Mouse (Mus musculus) liver, embryonic 13.5 days (tissue): ENCODE measurements around the gene Wnk4. TPM values are rescaled to one million over a fixed set of nuclear protein-coding genes. Genes with fewer than 3 reads are reported as not detected.

ENCODE experiments used
- ATAC-seq: fragments of 200-750 bp; cut with Nextera tagmentation; 2 replicates; pipeline ENCODE4 v1.8.0; 2017; ENCODE audit warnings: low read depth, mild to moderate bottlenecking, moderate number of reproducible peaks, moderate library complexity
- DNase-seq: peaks from one replicate; pipeline ENCODE4 v3.0.0; 2022
- H3K27ac ChIP-seq: fragments of 300-500 bp; sonication (generic); 2 replicates; pipeline ENCODE4 v1.5.1; 2015; ENCODE audit warnings: moderate library complexity, mild to moderate bottlenecking, inconsistent platforms
- H3K27me3 ChIP-seq: fragments of 300-500 bp; sonication (generic); 2 replicates; pipeline ENCODE4 v1.6.1; 2015; ENCODE audit warnings: mild to moderate bottlenecking, inconsistent platforms
- H3K36me3 ChIP-seq: fragments of 300-500 bp; sonication (generic); 2 replicates; pipeline ENCODE4 v1.6.1; 2015; ENCODE audit warnings: mild to moderate bottlenecking, inconsistent platforms
- H3K4me1 ChIP-seq: fragments of 300-500 bp; sonication (generic); replicated peaks from 2 replicates; pipeline ENCODE4 v1.6.1; 2015; ENCODE audit warnings: inconsistent platforms
- H3K4me2 ChIP-seq: fragments of 300-500 bp; sonication (generic); 2 replicates; pipeline ENCODE4 v1.6.1; 2015; ENCODE audit warnings: inconsistent platforms, mild to moderate bottlenecking, moderate library complexity
- H3K4me3 ChIP-seq: fragments of 300-500 bp; sonication (generic); replicated peaks from 2 replicates; pipeline ENCODE4 v1.5.1; 2015; ENCODE audit warnings: mild to moderate bottlenecking, inconsistent platforms
- H3K9ac ChIP-seq: fragments of 300-500 bp; sonication (generic); 2 replicates; pipeline ENCODE4 v1.6.1; 2015; ENCODE audit warnings: mild to moderate bottlenecking, inconsistent platforms
- H3K9me3 ChIP-seq: fragments of 300-500 bp; sonication (generic); replicated peaks from 2 replicates; pipeline ENCODE4 v1.6.1; 2016; ENCODE audit warnings: inconsistent platforms
- WGBS: fragments of 180-500 bp; shearing (Covaris S2); methylation state at CpG from one replicate; pipeline ENCODE4 v1.1.7; 2015; ENCODE audit not compliant: insufficient replicate concordance; 5-methylcytosine and 5-hydroxymethylcytosine counted together
- polyA plus RNA-seq: library from polyadenylated mRNA; unstranded; fragments of >200 nt; fragmentation: Nextera tagmentation; extraction: Ambion mirVana; gene quantifications from 2 replicates; pipeline ENCODE4 v1.2.1, GENCODE M21; 2015

The Wnk4 gene
- polyA plus RNA-seq, 1 experiment from 2014 or later, result 5.5 TPM

DNA sequence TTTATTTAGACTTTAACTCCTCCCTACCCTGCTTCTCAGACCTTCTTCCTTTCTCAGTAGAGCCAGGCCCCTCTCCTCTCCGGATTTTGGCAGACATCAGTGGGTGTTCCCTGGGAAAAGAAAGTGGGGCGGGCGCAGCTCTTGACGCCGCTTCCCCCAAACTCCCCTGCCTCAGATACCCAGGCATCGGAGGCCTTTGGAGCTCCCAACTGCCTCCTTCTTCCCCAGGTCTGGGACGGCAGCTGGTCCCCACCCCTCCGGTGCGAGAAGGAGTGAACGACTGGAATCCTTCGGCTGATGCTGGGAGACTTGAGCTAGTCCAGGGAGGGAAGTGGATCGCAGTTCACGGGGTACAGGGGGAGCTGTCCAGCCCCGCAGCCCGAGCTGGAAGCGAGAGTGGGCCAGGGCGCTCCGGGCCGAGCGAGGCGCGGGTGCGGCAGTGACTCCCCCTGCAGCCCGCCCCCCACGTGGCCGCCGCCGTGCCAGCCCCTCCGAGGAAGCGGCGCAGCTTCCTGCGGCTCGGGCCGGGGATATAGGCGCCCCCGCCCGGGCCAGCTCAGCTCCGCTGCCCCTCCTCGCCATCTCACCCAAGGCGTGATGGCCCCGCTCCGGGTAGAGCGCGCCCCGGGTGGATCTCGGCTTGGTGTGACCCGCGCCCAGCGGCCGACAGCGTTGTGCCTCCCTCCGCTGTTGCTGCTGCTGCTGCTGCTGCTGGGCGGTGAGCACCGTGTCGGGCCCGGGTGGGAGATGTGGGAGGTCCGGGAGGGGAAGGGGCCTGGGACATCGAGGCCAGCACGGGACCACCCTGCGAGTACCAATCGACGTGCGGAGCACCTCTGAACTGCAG lies 14.3 kb upstream of the Wnk4 start, which contains the start of gene Ramp2:
Gene Ramp2 (plus strand): TSS at position 174 of the 847 bp plus-strand sequence.
- H3K9me3 ChIP-seq, result no peaks in the 10 kb centered on the region
- H3K4me2 ChIP-seq, result peak within 1 kb of the TSS; percentile 69
- H3K27me3 ChIP-seq, result peaks cover 72% of the 10 kb centered on the region
- 2% methylated on average over 59 of the region's 63 CpGs for WGBS
- no peak for DNase-seq
- H3K4me1 ChIP-seq, result peaks cover 39% of the 10 kb centered on the region
- ATAC-seq, result no peak
- peak within 1 kb of the TSS; percentile 55 for H3K4me3 ChIP-seq
- no peak within 1 kb of the TSS; the same call in none of the 2 replicates for H3K27ac ChIP-seq
- no peaks in the 10 kb centered on the region for H3K36me3 ChIP-seq
- peak within 1 kb of the TSS; percentile 54 for H3K9ac ChIP-seq

DNA sequence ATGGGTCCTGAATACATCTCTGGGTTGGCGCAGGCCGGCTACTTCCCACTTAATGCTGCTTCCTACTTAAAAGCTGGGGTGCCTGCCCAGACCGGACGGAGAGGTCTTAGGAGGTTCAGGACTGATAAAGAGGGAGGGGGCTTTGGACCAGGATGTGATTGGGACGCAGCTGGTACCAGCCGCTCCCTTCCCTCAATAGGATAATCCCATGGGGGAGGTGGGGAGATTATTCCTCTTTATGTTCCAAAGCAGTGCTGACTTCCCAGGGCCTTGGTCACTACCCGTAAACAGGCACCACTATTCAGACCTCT lies 13.7 kb upstream of the Wnk4 start:
- H3K4me2 ChIP-seq, result peak overlapping the region; percentile 69
- no peak for ATAC-seq
- peak overlapping the region; percentile 54 for H3K9ac ChIP-seq
- peak overlapping the region; percentile 55 for H3K4me3 ChIP-seq
- H3K36me3 ChIP-seq, result no peaks in the 10 kb centered on the region
- H3K9me3 ChIP-seq, result no peaks in the 10 kb centered on the region
- 13% methylated on average over 7 of the region's 7 CpGs for WGBS
- no peak overlapping the region for H3K27ac ChIP-seq
- DNase-seq, result no peak
- peaks cover 43% of the 10 kb centered on the region for H3K4me1 ChIP-seq
- H3K27me3 ChIP-seq, result peaks cover 69% of the 10 kb centered on the region

DNA sequence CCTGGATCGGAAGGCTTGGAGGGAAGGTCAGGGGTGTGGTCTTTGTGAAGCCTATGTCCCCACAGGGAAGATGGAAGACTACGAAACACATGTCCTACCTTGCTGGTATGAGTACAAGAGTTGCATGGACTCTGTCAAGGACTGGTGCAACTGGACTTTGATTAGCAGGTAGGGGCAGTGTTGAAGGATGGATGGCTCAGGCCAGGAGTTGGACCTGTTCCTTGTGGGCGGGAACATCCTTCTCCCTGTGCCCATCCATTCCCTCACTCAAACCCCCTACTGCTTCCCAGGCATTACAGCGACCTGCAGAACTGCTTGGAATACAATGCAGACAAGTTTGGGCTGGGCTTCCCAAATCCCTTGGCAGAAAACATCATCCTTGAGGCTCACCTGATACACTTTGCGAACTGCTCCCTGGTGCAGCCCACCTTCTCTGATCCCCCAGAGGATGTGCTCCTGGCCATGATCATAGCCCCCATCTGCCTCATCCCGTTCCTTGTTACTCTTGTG lies 12.8 kb upstream of the Wnk4 start:
- Histone ChIP-seq H3K36me3 (no peaks in the 10 kb centered on the region), H3K4me3 (peak overlapping the region; percentile 55), H3K4me2 (peak overlapping the region; percentile 69), H3K27ac (no peak overlapping the region; the same call in 1 of the 2 replicates), H3K9ac (no peak overlapping the region), H3K4me1 (peaks cover 47% of the 10 kb centered on the region), H3K27me3 (peaks cover 59% of the 10 kb centered on the region), H3K9me3 (no peaks in the 10 kb centered on the region)
- WGBS, result 75% methylated on average over 6 of the region's 6 CpGs
- ATAC-seq, result no peak
- no peak for DNase-seq

DNA sequence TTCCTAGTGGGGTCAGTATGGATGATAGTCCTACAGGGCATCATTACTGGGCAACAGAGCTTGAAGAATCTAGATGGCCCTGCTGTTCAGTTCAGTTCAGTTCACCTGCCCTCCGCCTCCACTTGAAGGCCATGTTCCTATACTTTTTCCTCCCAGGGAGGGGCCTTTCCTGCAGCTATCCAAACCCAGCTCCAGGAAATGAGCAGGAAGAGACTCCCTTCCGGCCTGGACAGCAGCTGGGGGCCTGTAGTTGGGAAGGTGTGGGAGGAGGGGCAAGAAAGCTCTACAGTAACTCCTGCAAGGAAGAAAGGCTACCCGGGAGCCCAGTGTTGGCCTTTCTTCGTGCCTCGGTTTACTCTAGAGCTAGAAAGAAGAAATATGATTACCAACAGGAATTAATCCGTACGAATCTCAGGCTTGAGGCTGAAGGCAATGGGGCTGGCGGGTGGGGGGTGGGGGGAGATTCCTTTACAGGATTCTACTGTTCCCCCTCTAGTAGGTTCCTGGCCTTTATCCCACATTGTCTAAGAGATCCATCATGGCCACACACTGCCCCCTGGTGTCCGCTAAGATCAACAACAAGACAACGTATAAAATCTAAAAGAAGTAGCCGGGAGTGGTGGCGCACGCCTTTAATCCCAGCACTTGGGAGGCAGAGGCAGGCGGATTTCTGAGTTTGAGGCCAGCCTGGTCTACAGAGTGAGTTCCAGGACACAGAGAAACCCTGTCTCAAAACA lies 11.9 kb upstream of the Wnk4 start:
- H3K4me1 ChIP-seq, result peaks cover 52% of the 10 kb centered on the region
- H3K9me3 ChIP-seq, result no peaks in the 10 kb centered on the region
- no peak overlapping the region for H3K27ac ChIP-seq
- no peak overlapping the region for H3K9ac ChIP-seq
- ATAC-seq (0 out of 2 replicates have a peak, but pooled peaks have one; percentile 32), DNase-seq (peak; percentile 31)
- H3K36me3 ChIP-seq, result no peaks in the 10 kb centered on the region
- peaks cover 52% of the 10 kb centered on the region for H3K27me3 ChIP-seq
- no peak overlapping the region for H3K4me2 ChIP-seq
- 22% methylated on average over 14 of the region's 14 CpGs for WGBS
- H3K4me3 ChIP-seq, result no peak overlapping the region

DNA sequence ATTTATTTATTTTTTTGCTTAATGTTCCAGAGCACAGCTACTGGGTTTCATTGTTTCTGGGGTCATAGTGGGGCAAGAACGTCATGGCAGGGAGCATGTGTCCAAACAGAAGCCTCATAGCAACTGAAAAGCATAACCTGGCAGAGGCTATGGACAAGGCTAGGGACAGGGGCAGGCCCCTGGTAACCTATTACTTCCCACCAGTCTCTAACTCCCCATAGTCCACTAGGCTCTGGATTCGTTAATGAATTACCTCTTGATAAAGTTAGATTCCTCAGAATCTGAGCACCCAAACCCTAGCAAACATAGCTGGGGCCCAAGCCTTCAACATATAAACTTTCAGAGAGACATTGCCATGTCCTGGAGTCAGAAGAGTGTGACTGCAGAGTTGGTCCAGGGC lies 9.3 kb upstream of the Wnk4 start:
- ATAC-seq (no peak), DNase-seq (no peak)
- H3K4me1 ChIP-seq, result peaks cover 53% of the 10 kb centered on the region
- H3K36me3 ChIP-seq, result peaks cover 2% of the 10 kb centered on the region; the same call in 1 of the 2 replicates
- H3K27ac ChIP-seq, result peak overlapping the region; percentile 44
- H3K27me3 ChIP-seq, result peaks cover 26% of the 10 kb centered on the region
- no peak overlapping the region for H3K4me3 ChIP-seq
- H3K9me3 ChIP-seq, result no peaks in the 10 kb centered on the region
- 50% methylated on average over 2 of the region's 2 CpGs for WGBS
- no peak overlapping the region for H3K9ac ChIP-seq
- no peak overlapping the region for H3K4me2 ChIP-seq

DNA sequence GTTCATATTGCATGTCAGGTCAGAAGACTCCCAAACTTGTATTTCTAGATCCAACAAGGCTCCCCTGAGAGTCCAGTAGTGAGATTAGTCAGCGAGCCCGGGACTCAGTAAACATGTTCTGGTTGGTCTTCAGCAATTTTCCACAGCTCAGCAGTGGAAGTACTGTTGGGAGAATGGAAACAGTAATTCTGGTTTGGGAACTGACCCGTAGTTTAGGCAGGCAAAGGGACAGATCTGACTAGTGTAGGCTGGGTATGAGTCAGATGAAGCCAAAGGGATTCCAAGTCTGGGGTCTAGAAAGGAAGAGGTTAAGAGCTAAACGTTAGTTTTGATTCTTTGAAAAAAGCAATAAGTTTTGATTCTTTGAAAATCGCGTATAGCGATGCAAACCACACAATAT lies 7.4 kb upstream of the Wnk4 start:
- Histone ChIP-seq H3K9ac (peak overlapping the region; percentile 97), H3K4me1 (peaks cover 62% of the 10 kb centered on the region), H3K9me3 (no peaks in the 10 kb centered on the region), H3K4me2 (peak overlapping the region; percentile 95), H3K36me3 (peaks cover 18% of the 10 kb centered on the region), H3K27ac (peak overlapping the region; percentile 94), H3K4me3 (peak overlapping the region; percentile 93), H3K27me3 (peaks cover 6% of the 10 kb centered on the region)
- 7% methylated on average over 7 of the region's 7 CpGs for WGBS
- no peak for ATAC-seq
- DNase-seq, result peak; percentile 20

DNA sequence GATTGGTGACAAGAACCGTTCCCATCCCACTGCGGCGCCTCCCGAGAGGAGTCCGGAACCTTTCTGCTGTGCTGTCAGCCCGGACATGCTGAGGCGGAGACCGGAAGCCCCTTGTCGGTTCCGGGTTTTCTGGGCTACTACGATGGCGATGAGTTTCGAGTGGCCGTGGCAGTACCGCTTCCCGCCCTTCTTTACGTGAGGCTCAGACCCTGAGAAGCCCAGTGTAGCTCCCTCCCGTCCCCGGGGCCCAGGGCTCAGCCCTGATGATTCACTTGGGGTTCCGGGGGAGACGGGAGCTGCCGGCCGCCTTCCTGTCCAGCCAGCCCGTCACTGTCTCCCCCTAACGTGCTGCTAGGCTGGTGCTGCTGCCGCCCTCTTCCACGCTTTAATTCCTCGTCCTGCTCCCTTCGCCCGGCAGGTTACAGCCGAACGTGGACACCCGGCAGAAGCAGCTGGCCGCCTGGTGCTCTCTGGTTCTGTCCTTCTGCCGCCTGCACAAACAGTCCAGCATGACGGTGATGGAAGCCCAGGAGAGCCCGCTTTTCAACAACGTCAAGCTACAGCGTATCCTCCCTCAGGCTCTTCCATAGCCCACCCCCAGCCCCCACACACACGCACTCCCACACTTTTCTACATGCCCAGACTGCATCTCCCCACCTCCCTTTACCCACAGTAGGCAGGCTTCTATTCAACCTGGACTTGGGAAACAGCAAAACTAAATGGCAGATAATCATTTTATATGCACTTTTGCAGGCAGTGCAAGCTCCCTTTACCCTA lies 6.6 kb upstream of the Wnk4 start, which contains the start of gene Vps25:
Gene Vps25 (plus strand): TSS at position 95 of the 777 bp plus-strand sequence.
- peak; percentile 76 for DNase-seq
- Histone ChIP-seq H3K4me2 (peak within 1 kb of the TSS; percentile 95), H3K9ac (peak within 1 kb of the TSS; percentile 97), H3K27ac (peak within 1 kb of the TSS; percentile 94), H3K4me3 (peak within 1 kb of the TSS; percentile 93), H3K27me3 (no peaks in the 10 kb centered on the region), H3K36me3 (peaks cover 26% of the 10 kb centered on the region), H3K9me3 (no peaks in the 10 kb centered on the region), H3K4me1 (peaks cover 65% of the 10 kb centered on the region)
- ATAC-seq, result peak; percentile 88
- under 1% methylated on average over 40 of the region's 40 CpGs for WGBS

DNA sequence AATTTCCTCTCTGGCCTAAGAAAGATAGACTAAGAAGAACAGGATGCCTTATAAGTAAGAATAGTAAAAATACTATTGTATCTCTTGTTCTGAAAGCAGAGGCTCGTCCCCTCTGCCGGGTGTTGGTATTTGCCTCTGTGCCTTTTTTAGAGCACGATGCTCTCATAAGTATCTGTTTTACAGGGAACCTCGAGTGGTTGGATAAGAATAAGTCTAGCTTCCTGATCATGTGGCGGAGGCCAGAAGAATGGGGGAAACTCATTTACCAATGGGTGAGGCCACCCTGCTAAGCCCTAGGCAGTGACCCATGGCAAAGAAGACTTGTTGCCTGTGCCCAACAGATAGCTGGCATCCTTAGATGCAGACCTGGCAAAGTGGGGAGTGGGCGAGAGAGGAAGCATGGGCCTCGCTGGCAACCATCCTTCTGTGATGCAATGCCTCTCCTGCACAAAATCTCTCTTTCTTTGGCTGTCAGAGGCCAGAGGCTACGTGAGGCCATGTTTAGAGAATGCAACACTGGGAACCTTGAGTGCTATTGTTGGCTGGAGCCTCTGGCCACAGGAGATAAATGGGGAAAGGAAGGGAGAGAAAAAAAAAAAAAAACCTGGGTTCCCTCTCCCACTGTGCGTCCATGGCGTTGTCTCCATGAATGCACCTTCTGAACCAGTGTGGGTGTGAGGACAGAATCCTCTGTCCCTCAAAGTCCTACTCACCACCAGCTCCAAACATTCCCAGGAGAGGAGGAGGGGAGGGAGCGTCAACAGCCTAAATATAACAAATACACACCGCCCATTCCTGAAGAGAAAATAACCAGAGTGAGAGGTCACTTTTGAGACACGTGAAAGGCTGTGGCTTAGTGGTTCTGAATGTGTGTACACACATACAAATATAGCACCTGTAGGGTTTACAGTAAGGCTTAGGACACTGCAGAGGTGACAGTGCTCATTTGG lies 4.3 kb upstream of the Wnk4 start:
- 72% methylated on average over 13 of the region's 13 CpGs for WGBS
- Histone ChIP-seq H3K4me2 (no peak overlapping the region), H3K4me1 (peaks cover 79% of the 10 kb centered on the region), H3K9me3 (no peaks in the 10 kb centered on the region), H3K27me3 (no peaks in the 10 kb centered on the region), H3K36me3 (peaks cover 29% of the 10 kb centered on the region), H3K27ac (peak overlapping the region; percentile 36), H3K4me3 (no peak overlapping the region), H3K9ac (0 out of 2 replicates have a peak overlapping the region, but pooled peaks have one; percentile 2)
- ATAC-seq (no peak), DNase-seq (no peak)

DNA sequence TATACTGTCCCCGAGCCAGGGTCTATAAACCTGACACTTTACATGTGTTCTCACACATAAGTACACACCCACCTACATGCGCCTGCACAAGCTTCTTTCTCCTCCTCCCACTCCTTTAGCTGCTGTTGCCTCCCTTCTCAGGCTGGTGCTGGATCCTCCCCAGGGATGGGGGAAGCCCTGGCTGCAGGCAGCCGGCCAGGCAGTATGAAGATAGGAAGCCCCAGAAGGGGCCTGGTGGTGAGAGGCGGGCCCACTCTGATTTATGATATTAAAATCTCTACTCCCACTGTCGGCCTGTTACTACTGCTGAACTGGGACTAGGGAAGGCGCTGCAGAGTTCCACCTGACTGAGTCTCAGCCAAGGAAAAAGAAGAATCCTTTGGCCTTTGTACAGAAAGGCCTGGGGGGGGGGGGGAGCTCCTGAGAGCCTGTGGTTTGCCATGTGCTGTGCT lies 1.1 kb upstream of the Wnk4 start:
- peak overlapping the region; percentile 92 for H3K9ac ChIP-seq
- no peaks in the 10 kb centered on the region for H3K9me3 ChIP-seq
- peaks cover 27% of the 10 kb centered on the region for H3K27me3 ChIP-seq
- peaks cover 29% of the 10 kb centered on the region for H3K36me3 ChIP-seq
- peak overlapping the region; percentile 98 for H3K27ac ChIP-seq
- 21% methylated on average over 6 of the region's 6 CpGs for WGBS
- ATAC-seq (peak; percentile 15), DNase-seq (peak; percentile 48)
- peaks cover 92% of the 10 kb centered on the region for H3K4me1 ChIP-seq
- peak overlapping the region; percentile 72 for H3K4me3 ChIP-seq
- H3K4me2 ChIP-seq, result peak overlapping the region; percentile 99

DNA sequence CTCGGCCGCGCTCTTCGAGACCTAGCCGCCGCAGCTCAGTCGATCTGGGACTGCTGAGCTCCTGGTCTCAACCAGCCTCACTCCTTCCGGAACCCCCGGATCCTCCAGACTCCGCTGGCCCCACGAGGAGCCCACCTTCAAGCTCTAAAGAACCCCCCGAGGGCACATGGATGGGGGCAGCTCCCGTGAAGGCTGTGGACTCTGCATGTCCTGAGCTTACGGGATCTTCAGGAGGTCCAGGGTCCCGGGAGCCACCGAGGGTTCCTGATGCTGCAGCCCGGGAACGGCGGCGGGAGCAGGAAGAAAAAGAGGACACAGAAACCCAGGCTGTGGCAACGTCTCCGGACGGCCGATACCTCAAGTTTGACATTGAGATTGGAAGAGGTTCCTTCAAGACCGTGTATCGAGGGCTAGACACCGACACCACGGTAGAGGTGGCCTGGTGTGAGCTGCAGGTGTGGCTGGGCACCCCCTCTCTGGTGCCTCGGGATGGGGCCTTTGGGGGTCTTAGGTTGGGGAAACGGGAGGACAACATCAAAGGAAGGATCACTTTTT lies 536 bp downstream of the Wnk4 start:
- Histone ChIP-seq H3K27me3 (peaks cover 42% of the 10 kb centered on the region), H3K9ac (peak overlapping the region; percentile 92), H3K4me1 (peaks cover 88% of the 10 kb centered on the region), H3K4me2 (peak overlapping the region; percentile 99), H3K9me3 (no peaks in the 10 kb centered on the region), H3K4me3 (peak overlapping the region; percentile 72), H3K36me3 (peaks cover 27% of the 10 kb centered on the region), H3K27ac (peak overlapping the region; percentile 98)
- under 1% methylated on average over 30 of the region's 30 CpGs for WGBS
- DNase-seq, result peak; percentile 27
- no peak for ATAC-seq
